Mouse (Mus musculus) cerebellum, postnatal 25 days (tissue): ENCODE measurements at regions not wholly inside any gene's neighbourhood (a gene's known extent, or its start where the extent isn't known, plus 50 kb on each side); places are given as distances from the start of the nearest gene placed in this dataset.

Experiments
- DNase-seq, 2 experiments: peaks; one replicate each; pipeline ENCODE4 v3.0.0; 2021; ENCODE audit warnings: mixed read lengths in 2 of 2

GRCm38 (mm10) chr13:48316747-48317146 lies 55.7 kb downstream of the Id4 start:
- DNase-seq: no peak

GRCm38 (mm10) chr13:48317457-48317856 lies 56.4 kb downstream of the Id4 start:
- no peak for DNase-seq

- DNase-seq: no peak
Observed at GRCm38 (mm10) chr13:48319001-48319400, 58.0 kb downstream of the Id4 start.

GRCm38 (mm10) chr13:48324290-48324718 lies 63.3 kb downstream of the Id4 start:
- peak; percentile 8 to 34 for DNase-seq

GRCm38 (mm10) chr13:48330619-48331018 lies 69.6 kb downstream of the Id4 start:
- DNase-seq: no peak

DNA sequence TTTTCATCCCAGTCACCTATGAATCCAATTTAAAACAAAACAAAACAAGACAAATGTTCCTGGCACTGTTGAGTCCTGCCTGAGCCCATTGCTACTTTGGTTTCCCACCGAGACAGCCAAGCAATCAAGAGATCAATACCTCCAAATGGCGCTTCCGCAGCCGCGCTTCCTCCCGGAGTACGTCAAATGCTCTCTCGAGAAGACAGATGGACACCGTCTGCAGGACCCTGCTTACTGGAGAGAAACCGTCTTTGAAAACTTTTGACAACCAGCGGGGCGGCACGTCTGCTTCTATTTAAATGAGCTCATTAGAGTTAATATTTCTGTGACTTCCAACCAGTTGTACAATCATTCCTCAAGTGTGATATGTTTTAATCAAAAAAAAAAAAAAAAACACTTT lies 75.1 kb downstream of the Id4 start:
- DNase-seq: no peak

DNA sequence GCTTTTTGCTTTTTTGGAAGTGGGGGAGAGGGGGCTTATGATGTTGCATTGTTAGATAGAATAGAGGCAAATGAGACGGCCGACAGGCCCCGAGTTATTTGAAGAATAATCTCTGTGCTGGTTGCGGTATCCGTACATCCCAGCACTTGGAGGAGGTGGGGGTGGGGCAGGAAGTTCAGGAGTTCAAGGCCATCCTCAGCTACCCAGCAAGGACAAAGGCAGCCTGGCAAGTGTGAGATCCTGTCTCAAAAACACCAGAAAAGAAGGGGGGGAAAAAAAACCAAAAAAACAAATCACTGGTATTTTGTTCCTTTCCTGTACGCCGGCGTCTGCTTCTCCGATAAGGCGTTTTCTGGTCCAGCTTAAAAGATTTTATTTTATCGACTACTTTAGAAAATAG lies 75.6 kb downstream of the Id4 start:
- no peak for DNase-seq

- DNase-seq: no peak
Observed at GRCm38 (mm10) chr13:48338561-48338960, 77.5 kb downstream of the Id4 start.

DNA sequence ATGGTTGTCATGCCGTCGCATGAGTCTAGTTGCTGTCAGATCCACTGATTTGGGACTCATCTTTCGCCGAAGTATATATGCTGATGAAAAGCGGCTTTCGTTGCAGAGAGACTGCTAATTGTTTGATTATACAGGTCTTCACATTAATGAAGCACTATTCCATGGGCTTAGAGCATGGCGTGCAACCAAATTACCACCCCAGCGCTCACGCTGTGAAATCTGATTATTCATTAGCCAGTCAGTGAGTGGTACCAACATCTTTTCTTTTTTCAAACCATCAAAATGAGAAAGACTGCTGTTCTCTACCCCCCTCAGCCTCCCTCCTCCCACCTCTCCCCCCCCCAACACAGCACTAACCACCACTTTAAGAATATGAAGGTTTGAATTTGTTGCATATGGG lies 89.1 kb downstream of the Id4 start:
- DNase-seq: no peak

GRCm38 (mm10) chr13:48350955-48351354 lies 89.9 kb downstream of the Id4 start:
- no peak for DNase-seq

GRCm38 (mm10) chr13:48357118-48357517 lies 96.1 kb downstream of the Id4 start:
- no peak for DNase-seq

GRCm38 (mm10) chr13:48357640-48358039 lies 96.6 kb downstream of the Id4 start:
- DNase-seq: peak; percentile 66 to 80

- no peak for DNase-seq
Observed at GRCm38 (mm10) chr13:48371060-48371459, 110.0 kb downstream of the Id4 start.

- no peak for DNase-seq
Observed at GRCm38 (mm10) chr13:48376405-48376804, 115.4 kb downstream of the Id4 start.

- DNase-seq: no peak
Observed at GRCm38 (mm10) chr13:48383580-48384445, 122.8 kb downstream of the Id4 start.

- DNase-seq: no peak
Observed at GRCm38 (mm10) chr13:48384901-48385300, 123.9 kb downstream of the Id4 start.

- DNase-seq: no peak
Observed at GRCm38 (mm10) chr13:48391126-48391525, 122.1 kb downstream of the Zfp169 start.

DNA sequence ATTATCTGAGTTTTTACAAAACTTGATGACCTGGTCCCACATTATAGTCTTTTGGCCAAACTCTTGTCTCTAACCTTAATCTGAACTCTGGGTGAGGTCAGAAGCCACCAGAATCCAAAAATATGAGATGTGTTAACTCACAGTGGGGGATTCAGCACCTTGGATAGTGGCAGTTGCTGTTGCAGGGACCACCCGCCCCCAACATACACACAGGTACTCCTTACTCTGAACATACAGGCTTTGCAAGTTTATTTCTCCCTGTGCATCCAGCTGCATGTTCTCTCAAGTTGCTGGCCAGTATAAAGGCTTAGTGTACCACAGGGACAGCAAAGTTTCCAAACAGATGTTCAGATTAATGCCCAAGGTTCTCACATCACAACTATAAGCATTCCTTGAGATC lies 115.5 kb downstream of the Zfp169 start:
- DNase-seq: no peak

- DNase-seq: no peak
Observed at GRCm38 (mm10) chr13:48398617-48399016, 114.6 kb downstream of the Zfp169 start.

DNA sequence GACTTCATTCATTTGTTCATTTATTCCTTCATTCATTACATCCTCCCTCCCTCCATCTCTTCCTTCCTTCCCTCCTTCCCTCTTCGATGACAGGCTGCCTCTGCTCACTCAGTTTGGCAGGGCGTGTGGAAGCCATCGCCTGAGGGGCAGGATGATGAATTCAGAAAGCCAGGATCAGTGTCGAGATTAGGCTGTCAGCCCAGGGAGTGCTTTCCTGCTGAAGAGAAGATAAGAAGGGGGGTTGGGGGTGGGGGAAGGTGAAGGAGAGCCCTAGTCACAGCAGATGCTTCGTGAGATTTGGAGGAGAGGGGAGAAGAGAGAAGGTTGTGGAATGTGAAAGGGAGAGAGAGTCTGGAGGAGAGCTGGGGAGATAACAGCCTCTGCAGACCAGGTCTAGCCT lies 110.9 kb downstream of the Zfp169 start:
- no peak for DNase-seq

DNA sequence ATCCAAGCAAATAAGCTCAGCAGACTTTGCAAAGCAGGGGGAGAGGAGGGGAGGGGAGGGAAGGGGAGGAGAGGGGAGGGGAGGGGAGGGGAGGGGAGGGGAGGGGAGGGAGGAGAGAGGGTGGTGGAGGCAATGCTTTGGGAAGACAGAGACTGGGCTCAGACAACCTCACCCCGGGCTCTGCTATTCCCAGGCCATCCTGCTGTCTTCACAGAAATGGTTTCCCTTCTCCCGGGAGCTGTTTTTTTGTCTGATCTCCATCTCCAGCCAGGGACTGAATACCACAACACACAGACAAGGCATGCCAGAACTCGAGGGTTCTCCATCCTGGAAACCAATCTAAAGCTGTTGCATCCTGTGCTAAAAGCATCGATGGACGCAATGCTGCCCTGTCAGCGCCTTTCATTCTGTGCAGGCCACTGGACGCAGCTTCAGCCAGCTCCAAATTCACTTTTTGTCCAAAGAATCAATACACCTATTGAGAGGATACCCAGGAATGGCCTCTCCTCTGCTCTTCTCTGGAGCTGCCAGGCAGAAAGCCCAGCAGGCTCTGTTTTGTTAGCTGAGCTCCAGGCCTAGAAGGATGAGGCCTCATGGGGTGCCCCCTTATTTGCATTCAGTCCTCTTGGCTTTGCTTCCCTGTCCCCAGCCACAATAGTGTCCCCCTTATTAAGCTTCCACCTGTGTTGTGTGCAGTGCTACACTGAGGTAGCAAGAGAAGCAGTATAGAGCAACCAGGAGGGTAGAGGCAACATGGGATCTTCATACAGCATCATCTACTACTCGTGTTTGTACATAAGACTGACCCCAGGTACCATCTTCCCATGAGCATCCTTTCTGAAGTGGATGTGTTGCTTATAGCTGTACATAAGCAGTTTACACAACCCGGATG lies 90.6 kb downstream of the Zfp169 start:
- DNase-seq: peak; percentile 3 to 6

GRCm38 (mm10) chr13:48426816-48427215 lies 86.4 kb downstream of the Zfp169 start:
- no peak for DNase-seq

DNA sequence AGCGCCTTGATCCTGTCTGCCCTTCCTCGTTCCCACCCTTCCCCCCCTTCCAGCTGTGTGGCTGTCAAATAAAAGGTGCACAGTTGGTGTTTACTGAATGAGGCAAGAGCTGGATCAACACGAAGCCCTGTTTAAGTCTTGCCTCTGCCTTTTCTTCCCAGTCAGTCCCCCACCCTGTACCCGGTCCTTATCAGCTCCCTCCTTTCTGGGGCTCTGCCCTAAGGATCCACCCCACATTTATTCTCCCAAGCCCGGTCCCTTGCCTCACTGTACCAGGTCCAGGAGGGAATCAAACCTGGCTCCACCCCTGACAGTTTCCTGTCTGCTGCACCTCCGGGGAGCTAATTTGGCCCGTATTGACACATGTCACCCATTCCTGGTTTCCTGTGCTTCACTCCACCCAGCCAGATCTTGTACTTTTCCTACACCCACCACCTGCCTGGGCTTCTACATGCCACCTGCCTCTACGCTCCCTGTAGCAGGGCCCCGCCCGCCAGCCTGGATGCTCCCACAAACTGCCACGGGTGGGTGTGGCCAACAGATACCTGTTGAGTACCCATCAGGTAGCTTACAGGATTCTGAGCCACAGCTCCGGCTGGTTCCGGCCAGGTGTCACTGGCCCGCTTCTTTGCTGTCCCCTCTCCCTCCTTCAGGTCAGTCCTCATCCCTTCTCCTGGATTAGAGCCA lies 76.4 kb downstream of the Zfp169 start:
- peak in 1 of 2 experiments; percentile 4 for DNase-seq
